Mouse (Mus musculus) lung, adult 2 months (tissue): ENCODE measurements around the gene Ccdc77.

Experiments used
- CTCF ChIP-seq: fragments of 200-500 bp; IDR thresholded peaks from 2 replicates; pipeline ENCODE4 v1.5.1; 2011; ENCODE audit warnings: mild to moderate bottlenecking, low read length, control low read depth; ENCODE audit not compliant: insufficient read depth
- POLR2A ChIP-seq: fragments of 200-500 bp; IDR thresholded peaks from 2 replicates; pipeline ENCODE4 v1.6.1; 2011; ENCODE audit warnings: low read depth, mild to moderate bottlenecking, control low read depth, low read length, borderline replicate concordance; ENCODE audit errors: extremely low read depth

DNA sequence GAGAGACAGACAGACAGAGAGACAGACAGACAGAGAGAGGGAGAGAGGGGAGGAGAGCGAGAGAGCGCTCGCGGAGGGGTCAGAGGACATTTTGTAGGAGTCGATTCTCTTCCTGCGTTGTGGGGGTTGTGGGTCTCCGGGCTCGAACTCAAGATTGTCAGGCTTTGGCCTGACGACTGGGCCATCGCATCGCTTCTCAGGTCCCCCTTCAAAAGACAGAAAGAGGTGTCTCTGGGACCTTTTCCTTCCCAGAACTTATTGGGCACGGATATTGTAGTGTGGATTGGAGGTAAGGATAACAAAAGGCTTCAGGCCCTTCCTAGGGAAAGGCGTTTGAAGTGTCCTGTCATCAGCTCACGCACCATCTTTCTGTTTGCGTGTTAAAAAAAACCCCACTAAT, 877 bp upstream of the Ccdc77 start:
- TF ChIP-seq POLR2A, result no peak
- no peak for TF ChIP-seq CTCF
